Mouse (Mus musculus) thymus, adult 2 months (tissue): ENCODE results near the gene Itgb5.

Experiments
- CTCF ChIP-seq: fragments of 200-500 bp; IDR thresholded peaks from 2 replicates; pipeline ENCODE4 v1.5.1; 2012; ENCODE audit warnings: mild to moderate bottlenecking, control low read depth, low read length, moderate library complexity, borderline replicate concordance; ENCODE audit not compliant: control insufficient read depth, poor library complexity, insufficient read depth; ENCODE audit errors: extremely low read depth
- POLR2A ChIP-seq: fragments of 200-500 bp; IDR thresholded peaks from 2 replicates; pipeline ENCODE4 v1.6.1; 2012; ENCODE audit warnings: mild to moderate bottlenecking, low read length, control low read depth, moderate library complexity; ENCODE audit not compliant: control insufficient read depth, poor library complexity, insufficient read depth; ENCODE audit errors: extremely low read depth

GRCm38 (mm10) chr16:33836676-33837075 is 7.2 kb downstream of the Itgb5 start:
- TF ChIP-seq CTCF (no peak), POLR2A (no peak)
